Mouse (Mus musculus) brain, embryonic 14.5 days (tissue): ENCODE results near the gene Clec10a. TPM values are rescaled to one million over a fixed set of nuclear protein-coding genes. Genes with fewer than 3 reads are reported as not detected.
"Not testable (repeated sequence)": the region's sequence is repeated elsewhere in the genome, so short reads cannot be mapped to it uniquely, and the experiment has no call there.

Experiments
- DNase-seq: peaks from one replicate; pipeline ENCODE4 v3.0.0-alpha.2; 2011; ENCODE audit warnings: low read depth
- CTCF ChIP-seq: fragments of 200-500 bp; IDR thresholded peaks from 2 replicates; pipeline ENCODE4 v1.5.1; 2012; ENCODE audit warnings: inconsistent platforms, mild to moderate bottlenecking, moderate library complexity, borderline replicate concordance; ENCODE audit not compliant: insufficient read depth, insufficient read length; ENCODE audit errors: extremely low read depth
- POLR2A ChIP-seq: fragments of 200-500 bp; IDR thresholded peaks from 2 replicates; pipeline ENCODE4 v1.6.1; 2012; ENCODE audit warnings: mild to moderate bottlenecking, inconsistent platforms, borderline replicate concordance; ENCODE audit not compliant: poor library complexity, insufficient read depth, insufficient read length, severe bottlenecking; ENCODE audit errors: extremely low read depth
- polyA plus RNA-seq: library from polyadenylated mRNA; depleted of rRNA; stranded (reverse); fragments of >200 nt; gene quantifications from 2 replicates; pipeline ENCODE4 v1.2.3, GENCODE M21; 2012; rRNA removed

The Clec10a gene
- 0.60 and 0.86 TPM in 2 replicates for polyA plus RNA-seq

- not testable (repeated sequence) for DNase-seq
Measured at GRCm38 (mm10) chr11:70155897-70156296, at the start of gene Clec10a. TSS of gene Clec10a (plus strand) at chr11:70156197.

- TF ChIP-seq POLR2A = no peak
- TF ChIP-seq CTCF = no peak
Measured at GRCm38 (mm10) chr11:70107085-70107484, 48.9 kb upstream of the Clec10a start.

GRCm38 (mm10) chr11:70110146-70110545, 45.9 kb upstream of the Clec10a start:
- TF ChIP-seq CTCF (peak; percentile 59; the same call in 1 of the 2 replicates), POLR2A (no peak)
- DNase-seq = peak; percentile 6

More at GRCm38 (mm10) chr11:70107085-70107484, 48.9 kb upstream of the Clec10a start:
- no peak for DNase-seq

GRCm38 (mm10) chr11:70114562-70114961, 41.4 kb upstream of the Clec10a start:
- no peak for DNase-seq
- TF ChIP-seq POLR2A = no peak
- no peak for TF ChIP-seq CTCF

- no peak for DNase-seq
- no peak for TF ChIP-seq POLR2A
- TF ChIP-seq CTCF = no peak
Measured at GRCm38 (mm10) chr11:70115901-70116300, 40.1 kb upstream of the Clec10a start.

- TF ChIP-seq CTCF = no peak
- TF ChIP-seq POLR2A = no peak
- DNase-seq = peak; percentile 5
Measured at GRCm38 (mm10) chr11:70129926-70130379, 26.0 kb upstream of the Clec10a start, which contains the start of gene Mgl2. TSS of gene Mgl2 (plus strand) at chr11:70130329.

GRCm38 (mm10) chr11:70135001-70135400, 21.0 kb upstream of the Clec10a start:
- DNase-seq = not testable (repeated sequence)

GRCm38 (mm10) chr11:70135925-70136324, 20.1 kb upstream of the Clec10a start:
- DNase-seq = not testable (repeated sequence)

GRCm38 (mm10) chr11:70139171-70139570, 16.8 kb upstream of the Clec10a start:
- TF ChIP-seq CTCF (no peak), POLR2A (no peak)

GRCm38 (mm10) chr11:70151072-70151471, 4.9 kb upstream of the Clec10a start:
- no peak for TF ChIP-seq POLR2A
- no peak for TF ChIP-seq CTCF
- peak; percentile 2 for DNase-seq

More at GRCm38 (mm10) chr11:70139171-70139570, 16.8 kb upstream of the Clec10a start:
- no peak for DNase-seq

- DNase-seq = no peak
Measured at GRCm38 (mm10) chr11:70162336-70162735, 6.3 kb downstream of the Clec10a start.

GRCm38 (mm10) chr11:70165972-70166921, 10.2 kb downstream of the Clec10a start:
- no peak for TF ChIP-seq CTCF
- TF ChIP-seq POLR2A = no peak
- peak; percentile 5 for DNase-seq

More at GRCm38 (mm10) chr11:70162336-70162735, 6.3 kb downstream of the Clec10a start:
- TF ChIP-seq CTCF (no peak), POLR2A (no peak)
